Mouse (Mus musculus) ES-E14 (cell line): ENCODE measurements at regions not wholly inside any gene's neighbourhood (a gene's known extent, or its start where the extent isn't known, plus 50 kb on each side); places are given as distances from the start of the nearest gene placed in this dataset.

Experiments used
- DNase-seq: peaks from one replicate; pipeline ENCODE4 v3.0.0-alpha.2; 2013; ENCODE audit warnings: low read depth, low spot score
- H3K27ac ChIP-seq: 2 replicates; pipeline ENCODE4 v1.5.1; 2012; ENCODE audit warnings: low read depth, mild to moderate bottlenecking, low read length, moderate library complexity, mixed read lengths; ENCODE audit not compliant: poor library complexity, insufficient read depth, severe bottlenecking
- H3K36me3 ChIP-seq: 2 replicates; pipeline ENCODE4 v1.6.1; 2012; ENCODE audit warnings: mild to moderate bottlenecking, low read length, moderate library complexity, mixed read lengths; ENCODE audit not compliant: control insufficient read depth, poor library complexity, insufficient read depth, severe bottlenecking
- H3K4me1 ChIP-seq, 2 experiments: fragments of 150-350 bp in 1 of 2; sonication (generic) in 1 of 2; 2 replicates each; pipeline ENCODE4 v1.6.1; 2012; ENCODE audit warnings: low read length in 2 of 2, mild to moderate bottlenecking in 1 of 2, mixed read lengths in 1 of 2; ENCODE audit not compliant: control insufficient read depth in 2 of 2, insufficient read depth in 2 of 2, poor library complexity in 1 of 2
- H3K4me3 ChIP-seq, 2 experiments: fragments of 150-350 bp in 1 of 2; sonication (generic) in 1 of 2; 2 replicates each; pipeline ENCODE4 v1.5.1; 2012; ENCODE audit warnings: low read length in 2 of 2, low read depth in 1 of 2, mild to moderate bottlenecking in 1 of 2, mixed read lengths in 1 of 2; ENCODE audit not compliant: insufficient read depth in 1 of 2, poor library complexity in 1 of 2, severe bottlenecking in 1 of 2
- H3K9ac ChIP-seq: 2 replicates; pipeline ENCODE4 v1.6.1; 2012; ENCODE audit warnings: low read depth, mild to moderate bottlenecking, low read length, mixed read lengths; ENCODE audit not compliant: poor library complexity, insufficient read depth, severe bottlenecking
- H3K9me3 ChIP-seq: fragments of 150-350 bp; sonication (generic); 2 replicates; pipeline ENCODE4 v1.6.1; 2012; ENCODE audit warnings: low read depth, mild to moderate bottlenecking, low read length; ENCODE audit not compliant: control insufficient read depth, insufficient read depth
- CHD2 ChIP-seq: IDR thresholded peaks from 2 replicates; pipeline ENCODE4 v1.6.1; 2014; ENCODE audit warnings: mild to moderate bottlenecking, low read depth, low read length, inconsistent platforms
- HCFC1 ChIP-seq: IDR thresholded peaks from 2 replicates; pipeline ENCODE4 v1.6.1; 2012; ENCODE audit warnings: low read length, inconsistent platforms, borderline replicate concordance; ENCODE audit not compliant: insufficient read depth
- MAFK ChIP-seq: IDR thresholded peaks from 2 replicates; pipeline ENCODE4 v1.6.1; 2014; ENCODE audit warnings: mild to moderate bottlenecking, low read depth, low read length, inconsistent platforms; ENCODE audit not compliant: insufficient read depth
- ZC3H11A ChIP-seq: IDR thresholded peaks from 2 replicates; pipeline ENCODE4 v1.6.1; 2012; ENCODE audit warnings: low read depth, mild to moderate bottlenecking, inconsistent platforms, low read length, borderline replicate concordance
- ZNF384 ChIP-seq: IDR thresholded peaks from 2 replicates; pipeline ENCODE4 v1.6.1; 2012; ENCODE audit warnings: low read depth, low read length, inconsistent platforms
- in situ Hi-C, 2 experiments: fragments of 600-800 bp; cut with MboI; formaldehyde crosslinking; loops; one replicate each; pipeline ENCODE4 v1.15.1; 2025; ENCODE audit warnings: low sequenced_read_pairs in 2 of 2, inconsistent platforms in 1 of 2; ENCODE audit not compliant: unreplicated experiment in 2 of 2

DNA sequence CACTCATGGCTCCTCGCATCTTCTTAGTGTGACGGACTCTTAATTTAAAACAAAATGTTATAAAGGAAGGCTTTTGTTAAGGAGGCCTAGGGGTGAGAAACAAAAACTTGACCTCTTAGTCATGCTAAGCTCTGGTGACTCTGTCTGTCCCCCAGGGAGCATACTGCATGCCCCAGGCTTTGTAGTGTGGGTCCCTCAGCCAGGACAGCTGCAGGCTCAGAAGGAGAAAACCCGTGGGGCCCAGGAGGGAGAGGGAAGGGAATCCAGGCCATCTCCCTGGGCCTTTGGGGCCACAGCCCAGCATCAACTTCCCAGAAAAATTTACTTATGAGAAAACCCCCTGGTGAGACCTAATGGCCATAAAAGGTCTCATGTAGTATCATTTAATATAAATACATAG lies 451.8 kb upstream of the Gulo start:
- in situ Hi-C loops = no loop called here
- H3K9ac ChIP-seq = no peak overlapping the region
- H3K4me3 ChIP-seq = no peak overlapping the region
- no peaks in the 10 kb centered on the region for H3K4me1 ChIP-seq
- H3K9me3 ChIP-seq = no peaks in the 10 kb centered on the region
- H3K27ac ChIP-seq = no peak overlapping the region
- TF ChIP-seq MAFK (no peak), HCFC1 (no peak), ZNF384 (no peak), CHD2 (no peak), ZC3H11A (no peak)
- H3K36me3 ChIP-seq = no peaks in the 10 kb centered on the region
- no peak for DNase-seq

DNA sequence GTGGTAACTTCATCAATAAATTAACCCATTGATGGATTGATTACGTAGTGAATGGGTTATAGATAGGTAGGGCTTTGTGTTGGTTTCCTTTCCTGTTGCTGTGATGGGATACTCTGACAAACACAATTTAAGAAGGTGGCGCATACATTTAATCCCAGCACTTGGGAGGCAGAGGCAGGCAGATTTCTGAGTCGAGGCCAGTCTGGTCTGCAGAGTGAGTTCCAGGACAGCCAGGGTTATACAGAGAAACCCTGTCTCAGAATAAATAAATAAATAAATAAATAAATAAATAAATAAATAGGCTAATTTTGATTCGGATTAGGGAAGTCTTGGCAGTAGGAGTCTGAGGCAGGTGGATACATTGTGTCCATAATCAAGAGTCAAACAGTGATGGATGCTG lies 449.7 kb upstream of the Gulo start:
- Histone ChIP-seq H3K36me3 (no peaks in the 10 kb centered on the region), H3K9me3 (no peaks in the 10 kb centered on the region), H3K27ac (no peak overlapping the region), H3K4me3 (no peak overlapping the region), H3K9ac (no peak overlapping the region), H3K4me1 (no peaks in the 10 kb centered on the region)
- no peak for TF ChIP-seq ZC3H11A
- TF ChIP-seq HCFC1 = no peak
- no peak for TF ChIP-seq MAFK
- TF ChIP-seq CHD2 = no peak
- TF ChIP-seq ZNF384 = no peak
- DNase-seq = no peak
- in situ Hi-C loops = no loop called here

DNA sequence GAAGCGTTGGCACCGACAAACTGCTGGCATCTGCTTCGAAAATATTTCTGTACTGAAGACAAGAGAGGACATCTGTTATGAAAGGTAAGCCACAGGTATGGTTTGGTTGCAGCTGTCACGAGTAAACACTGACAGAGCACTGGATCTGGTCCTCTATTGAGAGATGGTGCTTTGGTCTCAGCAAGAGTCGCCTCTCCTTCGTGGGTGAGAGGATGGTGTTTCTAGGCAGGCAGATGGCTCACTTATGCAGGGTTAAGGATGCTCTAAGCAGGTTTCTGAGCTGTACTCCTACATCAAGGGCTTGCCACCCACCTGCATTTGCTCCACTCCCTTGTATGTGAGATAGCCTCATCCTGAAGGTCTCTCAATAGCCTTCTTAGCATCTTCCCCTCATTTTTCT lies 448.3 kb upstream of the Gulo start:
- in situ Hi-C loops = no loop called here
- DNase-seq = no peak
- H3K36me3 ChIP-seq = no peaks in the 10 kb centered on the region
- H3K9me3 ChIP-seq = no peaks in the 10 kb centered on the region
- TF ChIP-seq ZC3H11A = no peak
- no peak for TF ChIP-seq HCFC1
- no peak for TF ChIP-seq CHD2
- no peak for TF ChIP-seq ZNF384
- no peak for TF ChIP-seq MAFK
- no peak overlapping the region for H3K4me3 ChIP-seq
- H3K27ac ChIP-seq = no peak overlapping the region
- no peaks in the 10 kb centered on the region for H3K4me1 ChIP-seq
- no peak overlapping the region for H3K9ac ChIP-seq

DNA sequence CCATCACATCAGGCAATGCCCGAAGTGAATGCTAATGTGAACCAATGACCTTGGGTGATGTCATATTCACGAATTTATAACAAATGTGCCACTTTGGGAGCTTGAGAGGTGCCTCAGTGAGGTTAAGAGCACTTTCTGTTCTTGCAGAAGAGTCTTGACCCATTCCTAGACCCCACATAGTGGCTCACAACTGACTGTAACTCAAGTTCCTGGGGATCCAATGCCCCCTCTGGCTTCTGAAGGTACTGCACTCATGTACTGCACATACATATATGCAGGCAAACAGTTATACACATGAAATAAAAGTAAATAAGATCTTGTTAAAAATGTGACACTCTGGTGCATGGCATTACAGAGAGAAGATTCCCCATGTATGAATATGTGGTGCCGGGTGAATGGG lies 443.8 kb upstream of the Gulo start:
- in situ Hi-C loops = no loop called here
- DNase-seq = no peak
- Histone ChIP-seq H3K4me1 (no peaks in the 10 kb centered on the region), H3K9ac (no peak overlapping the region), H3K27ac (no peak overlapping the region), H3K36me3 (no peaks in the 10 kb centered on the region), H3K4me3 (no peak overlapping the region), H3K9me3 (no peaks in the 10 kb centered on the region)
- no peak for TF ChIP-seq ZNF384
- no peak for TF ChIP-seq MAFK
- no peak for TF ChIP-seq CHD2
- TF ChIP-seq ZC3H11A = no peak
- TF ChIP-seq HCFC1 = no peak

DNA sequence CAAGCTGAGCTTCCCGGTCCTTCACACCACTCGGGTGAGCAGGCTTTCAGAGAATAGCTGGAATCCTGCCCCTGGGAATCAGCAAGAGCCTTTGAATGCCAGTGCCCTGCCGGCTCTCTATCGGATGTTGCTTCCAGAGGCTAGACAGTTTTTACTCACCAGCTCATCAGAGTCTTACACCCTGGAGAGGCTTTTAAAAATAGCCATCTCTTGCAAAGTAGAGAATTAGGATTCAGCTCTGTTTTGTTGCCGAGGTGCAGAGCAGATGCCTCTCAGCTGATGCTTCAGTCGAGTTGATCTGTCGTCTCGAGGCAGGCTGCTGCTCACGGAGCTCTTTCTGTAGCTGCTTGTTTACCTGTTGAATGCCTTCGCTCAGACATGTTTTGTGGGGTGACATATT lies 441.3 kb upstream of the Gulo start:
- Histone ChIP-seq H3K4me3 (no peak overlapping the region), H3K9ac (no peak overlapping the region), H3K9me3 (no peaks in the 10 kb centered on the region), H3K4me1 (no peaks in the 10 kb centered on the region), H3K27ac (no peak overlapping the region), H3K36me3 (no peaks in the 10 kb centered on the region; the same call in 1 of the 2 replicates)
- TF ChIP-seq CHD2 (no peak), ZC3H11A (no peak), MAFK (no peak), ZNF384 (no peak)
- DNase-seq = no peak
- in situ Hi-C loops = no loop called here
